Mouse (Mus musculus) liver, adult 2 months (tissue): ENCODE results near the gene Olfr1261. TPM values are rescaled to one million over a fixed set of nuclear protein-coding genes. Genes with fewer than 3 reads are reported as not detected.

Experiments used
- DNase-seq: peaks from one replicate; pipeline ENCODE4 v3.0.0-alpha.2; 2011; ENCODE audit warnings: low read depth, low spot score; ENCODE audit errors: extremely low read depth
- H3K27ac ChIP-seq: fragments of 200-500 bp; replicated peaks from 2 replicates; pipeline ENCODE4 v1.5.1; 2012; ENCODE audit warnings: low read depth, mild to moderate bottlenecking, control low read depth, inconsistent platforms, low read length; ENCODE audit not compliant: insufficient read depth
- H3K27me3 ChIP-seq: fragments of 200-500 bp; 2 replicates; pipeline ENCODE4 v1.6.1; 2012; ENCODE audit warnings: mild to moderate bottlenecking, moderate library complexity, low read length, inconsistent platforms; ENCODE audit not compliant: control insufficient read depth, insufficient read depth
- H3K36me3 ChIP-seq: fragments of 200-500 bp; 2 replicates; pipeline ENCODE4 v1.6.1; 2012; ENCODE audit warnings: low read length, inconsistent platforms; ENCODE audit not compliant: control insufficient read depth, insufficient read depth
- H3K4me1 ChIP-seq: fragments of 200-500 bp; 2 replicates; pipeline ENCODE4 v1.6.1; 2011; ENCODE audit warnings: low read length; ENCODE audit not compliant: control insufficient read depth, insufficient read depth
- H3K4me3 ChIP-seq: fragments of 200-500 bp; 2 replicates; pipeline ENCODE4 v1.5.1; 2011; ENCODE audit warnings: low read depth, mild to moderate bottlenecking, control low read depth, low read length, moderate library complexity; ENCODE audit not compliant: insufficient read depth
- H3K79me2 ChIP-seq: fragments of 200-500 bp; 2 replicates; pipeline ENCODE4 v1.6.1; 2012; ENCODE audit warnings: inconsistent platforms, mild to moderate bottlenecking, low read length, moderate library complexity; ENCODE audit not compliant: control insufficient read depth, insufficient read depth
- H3K9ac ChIP-seq: fragments of 200-500 bp; 2 replicates; pipeline ENCODE4 v1.6.1; 2012; ENCODE audit warnings: low read depth, mild to moderate bottlenecking, control low read depth, inconsistent platforms, low read length
- CTCF ChIP-seq: fragments of 200-500 bp; IDR thresholded peaks from 2 replicates; pipeline ENCODE4 v1.5.1; 2011; ENCODE audit warnings: low read depth, low read length, control low read depth
- POLR2A ChIP-seq: fragments of 200-500 bp; IDR thresholded peaks from 2 replicates; pipeline ENCODE4 v1.6.1; 2011; ENCODE audit warnings: low read length, control low read depth; ENCODE audit not compliant: insufficient read depth; ENCODE audit errors: extremely low read depth
- WGBS: fragments of 180-500 bp; shearing (Covaris S2); methylation state at CpG from one replicate; pipeline ENCODE4 v1.1.7; 2018; 5-methylcytosine and 5-hydroxymethylcytosine counted together
- polyA plus RNA-seq: library from polyadenylated mRNA; depleted of rRNA; stranded (reverse); fragments of >200 nt; gene quantifications from 2 replicates; pipeline ENCODE4 v1.2.3, GENCODE M21; 2012; rRNA removed
- total RNA-seq: library from RNA; depleted of rRNA; stranded (reverse); fragments of >200 nt; gene quantifications from 2 replicates; pipeline ENCODE4 v1.2.3, GENCODE M21; 2014; rRNA removed

Gene Olfr1261
- total RNA-seq: not detected in 2 replicates
- not detected in 2 replicates for polyA plus RNA-seq

- no peak for DNase-seq
- Histone ChIP-seq H3K79me2 (no peaks in the 10 kb centered on the region), H3K4me1 (no peaks in the 10 kb centered on the region), H3K27me3 (no peaks in the 10 kb centered on the region), H3K27ac (no peak within 1 kb of the TSS), H3K36me3 (no peaks in the 10 kb centered on the region), H3K4me3 (no peak within 1 kb of the TSS), H3K9ac (no peak within 1 kb of the TSS)
- TF ChIP-seq POLR2A (no peak), CTCF (no peak)
These were observed at the start of gene Olfr1261 for GRCm38 (mm10) chr2:89990921-89991320. Olfr1261 (plus strand) TSS chr2:89991221.

- H3K27ac ChIP-seq: no peak within 1 kb of the TSS
- WGBS: 79% methylated on average over 5 of the region's 5 CpGs
- no peaks in the 10 kb centered on the region for H3K27me3 ChIP-seq
- H3K4me1 ChIP-seq: no peaks in the 10 kb centered on the region
- no peak for TF ChIP-seq POLR2A
- no peak for TF ChIP-seq CTCF
- no peaks in the 10 kb centered on the region for H3K36me3 ChIP-seq
- H3K4me3 ChIP-seq: no peak within 1 kb of the TSS
- no peak within 1 kb of the TSS for H3K9ac ChIP-seq
- H3K79me2 ChIP-seq: no peaks in the 10 kb centered on the region
- DNase-seq: no peak
These were observed 42.5 kb upstream of the Olfr1261 start, which contains the start of gene Olfr1259 for GRCm38 (mm10) chr2:89948564-89948963. Olfr1259 (minus strand) TSS chr2:89948664.

- Histone ChIP-seq H3K27me3 (no peaks in the 10 kb centered on the region; the same call in 1 of the 2 replicates), H3K79me2 (no peaks in the 10 kb centered on the region), H3K27ac (no peak within 1 kb of the TSS), H3K9ac (no peak within 1 kb of the TSS), H3K4me1 (no peaks in the 10 kb centered on the region), H3K4me3 (no peak within 1 kb of the TSS), H3K36me3 (no peaks in the 10 kb centered on the region)
- no peak for DNase-seq
- no peak for TF ChIP-seq CTCF
- no peak for TF ChIP-seq POLR2A
- 59% methylated on average over 2 of the region's 2 CpGs for WGBS
These were observed 16.8 kb upstream of the Olfr1261 start, which contains the start of gene Olfr1260 for GRCm38 (mm10) chr2:89974184-89974583. Olfr1260 (plus strand) TSS chr2:89974340.

GRCm38 (mm10) chr2:89977709-89978108 is 13.3 kb upstream of the Olfr1261 start:
- 78% methylated on average over 2 of the region's 2 CpGs for WGBS
- no peak for DNase-seq

GRCm38 (mm10) chr2:89999845-90000244 is 8.8 kb downstream of the Olfr1261 start, which contains the start of gene Olfr1262:
Olfr1262 (plus strand) TSS chr2:90000145.
- DNase-seq: no peak
- Histone ChIP-seq H3K4me1 (no peaks in the 10 kb centered on the region; the same call in 1 of the 2 replicates), H3K79me2 (no peaks in the 10 kb centered on the region), H3K4me3 (no peak within 1 kb of the TSS), H3K36me3 (no peaks in the 10 kb centered on the region), H3K27me3 (no peaks in the 10 kb centered on the region), H3K27ac (no peak within 1 kb of the TSS), H3K9ac (no peak within 1 kb of the TSS)
- TF ChIP-seq CTCF: no peak
- TF ChIP-seq POLR2A: no peak

More at GRCm38 (mm10) chr2:89977709-89978108, 13.3 kb upstream of the Olfr1261 start:
- Histone ChIP-seq H3K4me1 (no peaks in the 10 kb centered on the region), H3K4me3 (no peak overlapping the region), H3K27ac (no peak overlapping the region), H3K79me2 (no peaks in the 10 kb centered on the region), H3K9ac (no peak overlapping the region), H3K36me3 (no peaks in the 10 kb centered on the region), H3K27me3 (no peaks in the 10 kb centered on the region; the same call in 1 of the 2 replicates)
- TF ChIP-seq POLR2A: no peak
- no peak for TF ChIP-seq CTCF

GRCm38 (mm10) chr2:90011831-90012230 is 20.8 kb downstream of the Olfr1261 start, which contains the start of gene Olfr1263:
Olfr1263 (plus strand) TSS chr2:90012131.
- H3K4me3 ChIP-seq: no peak within 1 kb of the TSS
- H3K9ac ChIP-seq: no peak within 1 kb of the TSS
- DNase-seq: no peak
- TF ChIP-seq CTCF: no peak
- TF ChIP-seq POLR2A: no peak
- no peaks in the 10 kb centered on the region for H3K27me3 ChIP-seq
- no peaks in the 10 kb centered on the region for H3K79me2 ChIP-seq
- no peaks in the 10 kb centered on the region for H3K36me3 ChIP-seq
- H3K4me1 ChIP-seq: no peaks in the 10 kb centered on the region
- WGBS: 82% methylated on average over 2 of the region's 2 CpGs
- no peak within 1 kb of the TSS for H3K27ac ChIP-seq
